Mouse (Mus musculus) adrenal gland, postnatal 10 days (tissue): ENCODE data around the gene A730071L15Rik. TPM values are rescaled to one million over a fixed set of nuclear protein-coding genes. Genes with fewer than 3 reads are reported as not detected.
A peak's percentile ranks its signal among the peaks of the same experiment; 100 is the strongest.

ENCODE experiments used
- DNase-seq: peaks from one replicate; pipeline ENCODE4 v3.0.0; 2021; ENCODE audit warnings: mixed read lengths
- long read RNA-seq, 2 experiments: library from polyadenylated mRNA; stranded (forward); transcript quantifications; one replicate each; pipeline ENCODE4 v2.0.0; 2021
- total RNA-seq, 2 experiments: library from RNA; stranded (reverse); gene quantifications; 2 replicates each; pipeline ENCODE4 v1.2.3; 2021

A730071L15Rik gene
- under 1 TPM; 0.21 to 0.24 TPM for total RNA-seq
- long read RNA-seq, experiment 1 = 0 reads
- long read RNA-seq, experiment 2, partial matches to known transcripts = 0 of 1 reads
- long read RNA-seq, experiment 2, other reads (novel, unspliced or antisense) = 0 of 1 reads

- DNase-seq = peak; percentile 23
Measured at GRCm38 (mm10) chr11:6199410-6200086, at the start of gene A730071L15Rik. Gene A730071L15Rik (plus strand): TSS chr11:6200029.

- no peak for DNase-seq
Measured at GRCm38 (mm10) chr11:6152864-6153263, 47.0 kb upstream of the A730071L15Rik start.

DNA sequence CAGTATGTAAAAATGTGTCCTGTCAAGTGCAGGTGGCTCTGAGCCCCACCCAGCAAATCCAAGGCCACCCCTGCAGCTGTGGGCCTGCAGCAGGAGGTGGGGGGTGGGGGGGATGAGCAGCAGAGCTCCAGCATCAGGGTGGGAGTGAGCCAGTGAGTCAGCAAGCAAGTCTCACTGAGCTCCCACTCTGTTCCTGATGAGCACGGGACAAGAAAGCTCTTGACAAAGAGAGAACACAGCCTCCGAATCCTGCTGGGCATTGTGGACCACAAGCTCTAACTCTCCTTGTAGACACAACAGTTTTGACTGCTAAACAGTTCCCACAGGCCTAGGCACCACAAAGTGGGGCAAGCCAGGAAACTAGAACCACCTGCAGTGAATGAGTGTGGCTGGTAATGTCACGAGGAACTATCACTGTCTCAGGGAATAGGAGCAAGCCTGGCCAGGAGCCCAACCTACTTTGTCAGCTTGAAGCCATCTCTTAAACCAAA, 45.6 kb upstream of the A730071L15Rik start:
- peak; percentile 17 for DNase-seq

DNA sequence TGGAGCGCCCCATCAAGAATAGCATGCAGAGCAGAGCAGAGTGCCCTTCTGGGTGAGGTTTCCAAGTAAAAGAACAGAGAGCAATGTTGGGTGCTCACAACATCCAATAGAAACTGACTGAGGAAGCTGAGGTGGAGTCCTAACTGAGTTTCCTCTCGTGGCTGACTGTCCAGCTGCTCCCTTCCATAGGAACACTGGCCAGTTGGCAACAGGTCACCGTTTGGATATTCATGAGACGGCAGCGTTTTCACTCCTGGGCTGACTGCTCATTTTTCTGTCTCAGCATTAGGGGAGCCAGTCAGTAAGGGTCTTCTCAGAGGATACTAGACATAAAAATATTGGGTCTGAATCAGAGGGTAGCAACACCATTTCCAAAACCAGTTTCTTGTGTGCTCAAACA, 43.2 kb upstream of the A730071L15Rik start:
- DNase-seq = no peak

- DNase-seq = no peak
Measured at GRCm38 (mm10) chr11:6157119-6157518, 42.7 kb upstream of the A730071L15Rik start.

- DNase-seq = no peak
Measured at GRCm38 (mm10) chr11:6158515-6158914, 41.3 kb upstream of the A730071L15Rik start.

DNA sequence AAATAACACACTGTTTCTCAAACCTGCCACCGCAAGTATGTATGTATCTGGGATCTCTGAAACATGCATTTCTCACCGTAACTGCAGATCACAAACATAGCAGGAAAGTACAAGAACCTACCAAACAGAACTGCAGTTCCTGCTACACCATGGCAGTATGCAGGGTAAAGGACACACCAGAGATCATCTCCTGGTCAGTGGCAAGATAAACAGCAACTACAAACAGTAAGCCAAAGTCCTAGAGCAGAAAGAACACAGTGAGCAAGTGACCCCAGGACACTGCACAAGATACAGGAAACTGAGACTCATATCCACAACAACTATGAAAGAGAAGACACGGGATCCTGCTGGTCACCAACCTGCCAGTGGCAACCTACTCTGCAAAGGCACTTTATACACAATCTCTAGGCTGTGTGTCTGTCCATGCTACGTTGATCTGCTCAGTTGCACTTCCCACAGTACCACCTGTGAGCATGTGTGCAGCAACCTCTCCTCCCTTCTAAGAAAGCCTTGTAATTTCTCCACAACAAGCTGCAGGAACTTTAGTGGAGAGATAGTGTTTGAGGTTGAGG, 40.0 kb upstream of the A730071L15Rik start:
- no peak for DNase-seq

- no peak for DNase-seq
Measured at GRCm38 (mm10) chr11:6160663-6161271, 39.1 kb upstream of the A730071L15Rik start.

DNA sequence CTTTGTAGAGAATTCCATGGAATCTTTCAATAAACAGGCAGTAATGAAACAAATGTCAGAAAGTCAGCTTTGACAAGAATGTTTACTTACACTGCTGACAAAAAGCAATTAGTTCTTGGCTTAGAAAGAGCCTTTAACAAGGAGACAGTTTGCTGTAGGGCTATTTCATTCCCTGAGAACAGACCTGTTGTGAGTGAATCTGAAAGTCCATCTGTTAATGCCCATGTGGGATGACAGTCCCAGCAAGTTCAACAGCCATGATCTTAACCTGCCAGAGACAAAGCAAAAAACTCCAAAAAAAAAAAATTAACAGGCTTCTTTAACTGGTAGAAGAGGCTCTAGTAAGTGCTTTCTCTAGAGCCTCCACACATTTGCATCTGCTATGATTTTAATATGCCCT, 38.3 kb upstream of the A730071L15Rik start:
- no peak for DNase-seq

- no peak for DNase-seq
Measured at GRCm38 (mm10) chr11:6163062-6163461, 36.8 kb upstream of the A730071L15Rik start.

GRCm38 (mm10) chr11:6163706-6164105, 36.1 kb upstream of the A730071L15Rik start:
- DNase-seq = no peak

- DNase-seq = no peak
Measured at GRCm38 (mm10) chr11:6164781-6165180, 35.0 kb upstream of the A730071L15Rik start.

- no peak for DNase-seq
Measured at GRCm38 (mm10) chr11:6165391-6166081, 34.3 kb upstream of the A730071L15Rik start.

DNA sequence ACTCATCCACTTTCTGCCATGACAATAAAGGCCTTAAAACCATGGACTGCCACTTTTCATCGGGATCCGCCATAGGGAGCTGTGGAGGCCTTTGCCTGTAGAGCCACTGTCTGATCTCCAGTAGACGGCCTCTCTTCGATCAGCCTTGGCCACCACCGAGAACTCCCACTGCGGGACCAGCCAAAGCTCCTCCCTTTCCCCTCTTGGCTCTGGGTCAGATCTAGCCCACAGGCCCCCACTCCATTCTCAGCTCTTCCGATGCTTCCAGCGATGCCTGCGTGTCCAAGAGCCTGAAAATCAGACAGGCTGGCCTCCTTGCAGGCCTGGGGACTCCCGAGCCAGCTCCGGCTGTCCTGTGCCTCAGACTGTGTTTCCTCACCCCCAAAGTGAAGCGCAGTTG, 33.5 kb upstream of the A730071L15Rik start:
- no peak for DNase-seq

DNA sequence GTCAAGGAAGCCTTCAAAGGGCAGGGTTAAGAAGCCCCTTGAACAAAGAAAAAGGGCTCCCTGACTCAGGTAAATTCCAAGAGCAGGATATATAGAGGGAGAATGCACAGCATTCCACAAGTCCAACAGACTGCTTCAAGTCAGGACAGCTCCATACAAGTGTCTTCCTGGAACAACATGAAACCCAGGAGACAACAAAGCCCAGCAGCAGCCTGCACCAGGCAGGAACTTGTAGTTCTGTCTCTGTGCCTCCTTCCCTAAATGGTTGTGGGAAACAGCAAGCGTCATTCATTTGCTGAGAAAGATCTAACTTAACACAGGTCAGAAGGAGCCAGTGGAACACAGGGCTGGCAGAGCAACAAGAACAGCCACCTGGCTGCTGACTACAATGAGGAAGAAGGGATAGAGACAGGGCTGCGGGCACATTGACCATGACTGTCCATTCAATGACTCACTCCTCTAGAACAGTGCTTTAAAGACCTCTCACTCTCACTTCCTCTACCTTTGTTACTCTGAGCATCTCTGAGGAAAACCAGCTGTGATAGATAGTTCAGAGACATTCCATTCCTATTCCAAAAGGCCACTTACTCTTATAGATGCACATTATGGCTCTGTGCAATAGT, 30.7 kb upstream of the A730071L15Rik start:
- DNase-seq = no peak

DNA sequence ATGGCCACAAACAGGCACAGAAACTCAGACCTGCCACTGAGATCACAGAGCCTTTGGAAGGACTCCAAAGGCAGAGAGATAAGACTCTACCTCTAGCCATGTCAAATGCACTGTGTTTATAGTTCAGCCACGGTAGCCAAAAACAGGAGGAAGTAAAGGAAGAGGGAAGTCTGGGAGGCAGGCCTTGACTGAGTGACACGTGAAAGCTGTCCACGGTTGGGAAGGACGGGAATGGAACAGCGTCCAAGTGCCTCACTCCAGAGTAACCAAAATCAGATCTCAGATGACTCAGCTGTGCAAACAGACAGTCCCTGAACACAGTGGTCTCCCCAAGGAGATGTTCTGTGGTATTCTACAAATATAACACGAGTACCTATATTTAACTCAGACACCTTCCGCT, 25.1 kb upstream of the A730071L15Rik start:
- DNase-seq = peak; percentile 50

- DNase-seq = no peak
Measured at GRCm38 (mm10) chr11:6175506-6175905, 24.3 kb upstream of the A730071L15Rik start.

DNA sequence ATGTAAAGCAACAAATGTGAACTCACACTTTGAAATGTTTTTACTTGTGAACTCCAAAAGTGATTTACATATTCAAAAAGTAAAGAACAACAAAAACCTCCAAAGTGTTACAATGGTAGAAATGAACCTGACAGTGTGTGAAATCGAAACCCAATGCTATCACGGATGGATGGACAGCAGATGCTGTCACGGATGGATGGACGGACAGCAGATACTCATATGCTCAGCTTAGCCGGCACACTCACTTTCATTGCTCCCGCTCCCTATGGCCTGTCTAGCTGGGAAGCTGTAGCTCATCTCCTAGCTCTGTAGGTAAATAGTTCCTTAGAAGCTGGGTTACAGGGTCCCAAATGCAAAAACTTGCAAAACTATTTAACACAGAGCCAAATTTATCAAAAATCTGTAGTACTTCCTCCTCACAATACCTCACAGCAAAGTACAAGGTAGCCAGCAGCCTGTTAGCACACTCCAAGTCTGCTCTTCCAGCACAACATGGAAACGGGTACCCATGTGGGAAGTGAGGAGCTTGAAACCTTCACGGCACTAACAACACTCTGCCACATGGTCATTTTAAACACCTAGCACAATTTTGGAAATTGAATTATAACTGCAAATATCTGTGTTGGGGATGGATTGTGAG, 21.9 kb upstream of the A730071L15Rik start:
- DNase-seq = no peak

- DNase-seq = no peak
Measured at GRCm38 (mm10) chr11:6178673-6179166, 21.1 kb upstream of the A730071L15Rik start.

- no peak for DNase-seq
Measured at GRCm38 (mm10) chr11:6179194-6179593, 20.6 kb upstream of the A730071L15Rik start.

GRCm38 (mm10) chr11:6180811-6181399, 18.9 kb upstream of the A730071L15Rik start:
- no peak for DNase-seq
